In genomic region chr2:165596141-165596540, GRCm38 (mm10) we compare ENCODE assay signal across 13 mouse cellular contexts. TPM values are rescaled to one million over a fixed set of nuclear protein-coding genes. Genes with fewer than 3 reads are reported as not detected.
A peak's percentile ranks its signal among the peaks of the same experiment; 100 is the strongest.
DNase-seq lines count a peak whose midpoint lies in the region; ATAC-seq and TF ChIP-seq lines count a peak whose summit lies in the region.
"Had no signal": no experiment of that assay in that cellular context is flagged by ENCODE, and none has a peak within 500 bp of the region (broad histone marks: within the 10 kb centered on the region; RNA-seq: fewer than 3 reads in every experiment).

No protein-coding gene starts in this region.

- no peaks in the 10 kb centered on the region; the same call in 1 of the 2 replicates for H3K4me1 ChIP-seq in lung, postnatal 0 days (ENCODE audit: insufficient read depth, low read depth, low read length)
- no peaks in the 10 kb centered on the region for H3K4me1 ChIP-seq in forebrain, postnatal 0 days (ENCODE audit: insufficient read depth)
- H3K4me1 ChIP-seq in limb, embryonic 14.5 days (ENCODE audit: control insufficient read depth, insufficient read depth, low read length), result peaks cover 33% of the 10 kb centered on the region
- H3K4me1 ChIP-seq in stomach, postnatal 0 days (replicated peaks; ENCODE audit: control insufficient read depth, insufficient read depth), result no peaks in the 10 kb centered on the region
- no peaks in the 10 kb centered on the region; the same call in 1 of the 2 replicates for H3K4me1 ChIP-seq in liver, postnatal 0 days (ENCODE audit: insufficient read depth)

- no peak overlapping the region for H3K27ac ChIP-seq in lung, postnatal 0 days (ENCODE audit: low read length)
- no peak overlapping the region for H3K27ac ChIP-seq in forebrain, postnatal 0 days (ENCODE audit: low read depth, low read length)
- no peak overlapping the region for H3K27ac ChIP-seq in limb, embryonic 14.5 days (replicated peaks; ENCODE audit: low read depth, low read length)
- H3K27ac ChIP-seq in stomach, postnatal 0 days (replicated peaks), result no peak overlapping the region
- no peak overlapping the region for H3K27ac ChIP-seq in liver, postnatal 0 days (ENCODE audit: low read depth)
- H3K27ac ChIP-seq: liver, embryonic 14.5 days had no signal

- 21% methylated on average over 11 of the region's 11 CpGs for whole genome bisulfite sequencing in lung, postnatal 0 days
- 11% methylated on average over 11 of the region's 11 CpGs for WGBS in forebrain, postnatal 0 days
- WGBS in limb, embryonic 14.5 days, result 14% methylated on average over 11 of the region's 11 CpGs
- 25% methylated on average over 11 of the region's 11 CpGs for WGBS in stomach, postnatal 0 days
- 36% methylated on average over 11 of the region's 11 CpGs for WGBS in liver, postnatal 0 days (ENCODE audit: insufficient replicate concordance)

- ATAC-seq in lung, postnatal 0 days, result no peak
- no peak for ATAC-seq in forebrain, postnatal 0 days
- no peak for ATAC-seq in limb, embryonic 14.5 days (ENCODE audit: low FRiP score, low read depth)
- ATAC-seq in stomach, postnatal 0 days (ENCODE audit: low FRiP score, low TSS enrichment), result no peak
- no peak for ATAC-seq in liver, postnatal 0 days

- TF ChIP-seq EP300 in lung, postnatal 0 days (IDR thresholded peaks at IDR 0.05), result no peak
- no peak for TF ChIP-seq EP300 in stomach, postnatal 0 days (optimal IDR thresholded peaks at IDR 0.05)
- TF ChIP-seq EP300 in liver, postnatal 0 days (IDR thresholded peaks at IDR 0.05; ENCODE audit: low read depth), result no peak

- H3K9me3 ChIP-seq in lung, postnatal 0 days (ENCODE audit: low read length), result no peaks in the 10 kb centered on the region
- H3K9me3 ChIP-seq in forebrain, postnatal 0 days (ENCODE audit: low read length), result no peaks in the 10 kb centered on the region
- no peaks in the 10 kb centered on the region for H3K9me3 ChIP-seq in limb, embryonic 14.5 days (ENCODE audit: control insufficient read depth, low read length)
- no peaks in the 10 kb centered on the region for H3K9me3 ChIP-seq in stomach, postnatal 0 days (ENCODE audit: control insufficient read depth, low read length)
- H3K9me3 ChIP-seq in liver, postnatal 0 days (ENCODE audit: low read length), result no peaks in the 10 kb centered on the region

- no peaks in the 10 kb centered on the region for H3K36me3 ChIP-seq in lung, postnatal 0 days (ENCODE audit: insufficient read depth, low read length)
- H3K36me3 ChIP-seq in forebrain, postnatal 0 days (ENCODE audit: insufficient read depth), result no peaks in the 10 kb centered on the region
- no peaks in the 10 kb centered on the region for H3K36me3 ChIP-seq in limb, embryonic 14.5 days (ENCODE audit: control insufficient read depth, insufficient read depth, low read length)
- H3K36me3 ChIP-seq in stomach, postnatal 0 days (ENCODE audit: control insufficient read depth, insufficient read depth, low read length), result no peaks in the 10 kb centered on the region
- no peaks in the 10 kb centered on the region for H3K36me3 ChIP-seq in liver, postnatal 0 days (replicated peaks; ENCODE audit: insufficient read depth, low read length)
- H3K36me3 ChIP-seq: G1E; heart, embryonic 12.5 days had no signal

- TF ChIP-seq POLR2A in limb, embryonic 14.5 days (IDR thresholded peaks at IDR 0.05; ENCODE audit: borderline replicate concordance, extremely low read depth, insufficient read depth, insufficient read length), result no peak

- no peak overlapping the region for H3K9ac ChIP-seq in lung, postnatal 0 days (replicated peaks; ENCODE audit: low read depth)
- H3K9ac ChIP-seq in forebrain, postnatal 0 days, result no peak overlapping the region
- no peak overlapping the region for H3K9ac ChIP-seq in limb, embryonic 14.5 days (ENCODE audit: low read depth, low read length, severe bottlenecking)
- no peak overlapping the region for H3K9ac ChIP-seq in stomach, postnatal 0 days (ENCODE audit: low read length)
- H3K9ac ChIP-seq in liver, postnatal 0 days (replicated peaks), result no peak overlapping the region
- H3K9ac ChIP-seq: heart, embryonic 12.5 days; liver, embryonic 14.5 days had no signal

- peak overlapping the region; percentile 62 for H3K4me2 ChIP-seq in lung, postnatal 0 days (replicated peaks; ENCODE audit: low read depth, low read length)
- no peak overlapping the region for H3K4me2 ChIP-seq in forebrain, postnatal 0 days (ENCODE audit: low read depth)
- H3K4me2 ChIP-seq in limb, embryonic 14.5 days (replicated peaks; ENCODE audit: low read depth, low read length, severe bottlenecking), result peak overlapping the region; percentile 87
- H3K4me2 ChIP-seq in stomach, postnatal 0 days (replicated peaks; ENCODE audit: low read depth), result peak overlapping the region; percentile 74
- H3K4me2 ChIP-seq in liver, postnatal 0 days (ENCODE audit: low read depth, low read length), result no peak overlapping the region

- no peak for DNase-seq in lung, postnatal 0 days (ENCODE audit: low spot score)
- DNase-seq in lung, postnatal 10 days, result no peak
- no peak for DNase-seq in forebrain, postnatal 0 days
- DNase-seq in limb, embryonic 14.5 days (ENCODE audit: low spot score), result no peak
- no peak for DNase-seq in stomach, postnatal 0 days (ENCODE audit: low spot score)
- no peak for DNase-seq in gastrocnemius, postnatal 4 days (ENCODE audit: low spot score in 2 of 2)
- DNase-seq in liver, postnatal 0 days, result no peak
- DNase-seq: cerebellum, adult 11 months; right cerebral cortex, postnatal 4 days had no signal

- TF ChIP-seq CTCF in lung, postnatal 0 days (IDR thresholded peaks at IDR 0.05), result no peak
- no peak for TF ChIP-seq CTCF in forebrain, postnatal 0 days (IDR thresholded peaks at IDR 0.05; ENCODE audit: low read depth)
- no peak for TF ChIP-seq CTCF in stomach, postnatal 0 days (IDR thresholded peaks at IDR 0.05; ENCODE audit: low read depth)
- no peak for TF ChIP-seq CTCF in liver, postnatal 0 days (IDR thresholded peaks at IDR 0.05; ENCODE audit: low read depth)

- peak overlapping the region; percentile 47 for H3K4me3 ChIP-seq in lung, postnatal 0 days (ENCODE audit: low read depth, low read length)
- H3K4me3 ChIP-seq in forebrain, postnatal 0 days (ENCODE audit: low read depth, low read length), result 0 out of 2 replicates have a peak overlapping the region, but pooled peaks have one; percentile 54
- H3K4me3 ChIP-seq in limb, embryonic 14.5 days (replicated peaks; ENCODE audit: low read length), result peak overlapping the region; percentile 59
- H3K4me3 ChIP-seq in stomach, postnatal 0 days (ENCODE audit: low read depth, low read length), result no peak overlapping the region; the same call in 1 of the 2 replicates
- H3K4me3 ChIP-seq in liver, postnatal 0 days (ENCODE audit: low read depth, low read length), result no peak overlapping the region
- H3K4me3 ChIP-seq: erythroblast, embryonic 14.5 days had no signal

- peaks cover 19% of the 10 kb centered on the region for H3K27me3 ChIP-seq in lung, postnatal 0 days (replicated peaks; ENCODE audit: insufficient read depth, low read length)
- peaks cover 22% of the 10 kb centered on the region for H3K27me3 ChIP-seq in forebrain, postnatal 0 days (ENCODE audit: insufficient read depth, low read length)
- peaks cover 41% of the 10 kb centered on the region for H3K27me3 ChIP-seq in limb, embryonic 14.5 days (ENCODE audit: control insufficient read depth, insufficient read depth, low read length)
- no peaks in the 10 kb centered on the region for H3K27me3 ChIP-seq in stomach, postnatal 0 days (ENCODE audit: control insufficient read depth, insufficient read depth, low read length)
- H3K27me3 ChIP-seq in liver, postnatal 0 days (ENCODE audit: insufficient read depth, low read length), result peaks cover 49% of the 10 kb centered on the region

RNA-seq across cellular contexts. Expression of gene Eya2, which starts 1.3 kb away (rescaled TPM):
- 25.7 and 27.8 TPM in 2 replicates for polyA plus RNA-seq in lung, postnatal 0 days (2015; fragmentation: Nextera tagmentation; extraction: Ambion mirVana)
- 5.7 and 11.3 TPM in 2 replicates for total RNA-seq in forebrain, postnatal 0 days (2014; rRNA removed)
- polyA plus RNA-seq in forebrain, postnatal 0 days (2015; fragmentation: Nextera tagmentation; extraction: Ambion mirVana), result 6.5 and 7.4 TPM in 2 replicates
- 32.6 and 48.5 TPM in 2 replicates for polyA plus RNA-seq in limb, embryonic 14.5 days (2012; rRNA removed)
- polyA plus RNA-seq in limb, embryonic 14.5 days (2014; fragmentation: Nextera tagmentation; extraction: Ambion mirVana), result 18.8 and 22.4 TPM in 2 replicates
- 15.5 and 21.6 TPM in 2 replicates for polyA plus RNA-seq in stomach, postnatal 0 days (2015; fragmentation: Nextera tagmentation; extraction: Ambion mirVana)
- total RNA-seq in gastrocnemius, postnatal 4 days (2021), result 10 to 100 TPM in 1 of 2 experiments, 1 to 10 TPM in 1; 6.0 to 15.0 TPM
- 0.20 and 0.25 TPM in 2 replicates for polyA plus RNA-seq in liver, postnatal 0 days (2015; fragmentation: Nextera tagmentation; extraction: Ambion mirVana)
- total RNA-seq: G1E had no signal
- polyA plus RNA-seq: erythroblast, embryonic 14.5 days; G1E had no signal

Comparison
In these comparisons a context has a peak if more than half of its experiments do, and no peak if none do; other contexts are left out.
1. H3K4me2 ChIP-seq: peak in lung, postnatal 0 days (single experiment), limb, embryonic 14.5 days (single experiment) and stomach, postnatal 0 days (single experiment); none in forebrain, postnatal 0 days (single experiment) and liver, postnatal 0 days (single experiment).
2. H3K4me3 ChIP-seq: peak in lung, postnatal 0 days (single experiment), forebrain, postnatal 0 days (single experiment) and limb, embryonic 14.5 days (single experiment); none in stomach, postnatal 0 days (single experiment) and liver, postnatal 0 days (single experiment).